Mouse (Mus musculus) olfactory bulb, adult 2 months (tissue): ENCODE results near the gene E330017A01Rik.

ENCODE experiments used
- CTCF ChIP-seq: fragments of 200-500 bp; IDR thresholded peaks from 2 replicates; pipeline ENCODE4 v1.5.1; 2012; ENCODE audit warnings: low read depth, mild to moderate bottlenecking, low read length, moderate library complexity; ENCODE audit not compliant: insufficient read depth
- POLR2A ChIP-seq: fragments of 200-500 bp; IDR thresholded peaks from 2 replicates; pipeline ENCODE4 v1.6.1; 2012; ENCODE audit warnings: mild to moderate bottlenecking, low read depth, low read length, moderate library complexity; ENCODE audit not compliant: insufficient read depth

DNA sequence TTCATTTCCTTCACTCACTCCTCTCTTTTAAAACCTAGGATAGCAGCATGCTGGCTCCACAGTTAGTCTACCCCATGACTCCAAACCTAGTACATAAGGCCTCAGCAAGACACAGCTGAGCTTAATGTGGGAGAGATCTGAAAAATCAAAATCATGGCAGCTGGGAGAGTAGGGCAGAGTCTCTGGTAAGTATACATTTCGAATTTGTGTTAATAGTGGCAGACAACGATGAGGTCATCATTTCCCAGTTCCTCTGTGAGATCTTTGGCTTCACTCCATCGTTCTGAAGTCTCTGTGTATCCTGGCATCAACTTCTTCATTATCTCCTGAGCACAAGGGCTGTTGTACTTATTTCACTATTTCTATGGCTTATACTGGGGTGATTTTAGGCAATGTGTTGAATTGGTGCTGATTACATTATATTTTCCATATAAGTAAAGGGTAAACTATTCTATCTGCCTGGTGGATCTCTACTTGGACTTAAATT, at the start of gene E330017A01Rik:
- TF ChIP-seq CTCF (no peak), POLR2A (no peak)
